Mouse (Mus musculus) CH12.LX (cell line): ENCODE data around the gene Gfod2. TPM values are rescaled to one million over a fixed set of nuclear protein-coding genes. Genes with fewer than 3 reads are reported as not detected.

ENCODE experiments used
- DNase-seq: peaks from one replicate; pipeline ENCODE4 v3.0.0-alpha.2; 2013; ENCODE audit errors: extremely low read depth
- H3K27ac ChIP-seq: 2 replicates; pipeline ENCODE4 v1.5.1; 2012; ENCODE audit warnings: low read depth, mild to moderate bottlenecking, control low read depth, moderate library complexity; ENCODE audit not compliant: insufficient read depth
- H3K27me3 ChIP-seq: replicated peaks from 2 replicates; pipeline ENCODE3; 2012; ENCODE audit warnings: inconsistent platforms
- H3K36me3 ChIP-seq, 2 experiments: replicated peaks in 1 of 2; 2 replicates each; pipeline versions ENCODE3 to v1.6.1; 2012; ENCODE audit warnings: inconsistent platforms in 1 of 2, low read length in 1 of 2, mild to moderate bottlenecking in 1 of 2, mixed read lengths in 1 of 2, moderate library complexity in 1 of 2; ENCODE audit not compliant: control insufficient read depth in 1 of 2, insufficient read depth in 1 of 2
- H3K4me1 ChIP-seq, 2 experiments: 2 replicates each; pipeline ENCODE4 v1.6.1; 2012; ENCODE audit warnings: inconsistent platforms in 1 of 2, moderate library complexity in 1 of 2; ENCODE audit not compliant: insufficient read depth in 2 of 2, control insufficient read depth in 1 of 2
- H3K4me2 ChIP-seq: 2 replicates; pipeline ENCODE4 v1.6.1; 2012; ENCODE audit warnings: low read depth, mild to moderate bottlenecking, control low read depth; ENCODE audit not compliant: poor library complexity, insufficient read depth, severe bottlenecking
- H3K4me3 ChIP-seq, 3 experiments: fragments of 150-350 bp in 1 of 3; sonication (generic) in 1 of 3; replicated peaks in 1 of 3; 2 replicates each; pipeline versions ENCODE3 to v1.5.1; 2011 to 2012; ENCODE audit warnings: low read depth in 2 of 3, low read length in 2 of 3, mild to moderate bottlenecking in 2 of 3, moderate library complexity in 2 of 3, control low read depth in 1 of 3, improper control_type of control experiment in 1 of 3, inconsistent platforms in 1 of 3, mixed read lengths in 1 of 3; ENCODE audit not compliant: poor library complexity in 1 of 3
- H3K79me2 ChIP-seq: replicated peaks from 2 replicates; pipeline ENCODE4 v1.6.1; 2012; ENCODE audit warnings: mild to moderate bottlenecking, moderate library complexity; ENCODE audit not compliant: control insufficient read depth, poor library complexity, insufficient read depth, severe bottlenecking; ENCODE audit errors: extremely low read depth
- H3K9ac ChIP-seq: 2 replicates; pipeline ENCODE4 v1.6.1; 2012; ENCODE audit warnings: low read depth, mild to moderate bottlenecking, control low read depth, moderate library complexity; ENCODE audit not compliant: insufficient read depth
- H3K9me3 ChIP-seq: replicated peaks from 2 replicates; pipeline ENCODE3; 2012; ENCODE audit warnings: low read length, inconsistent platforms, mixed read lengths
- CHD1 ChIP-seq: IDR thresholded peaks from 2 replicates; pipeline ENCODE4 v1.6.1; 2012; ENCODE audit warnings: low read depth, low read length, improper control_type of control experiment, inconsistent platforms
- CHD2 ChIP-seq: IDR thresholded peaks from 2 replicates; pipeline ENCODE4 v1.6.1; 2011; ENCODE audit warnings: low read length, improper control_type of control experiment
- E2F4 ChIP-seq: IDR thresholded peaks from 2 replicates; pipeline ENCODE4 v1.6.1; 2011; ENCODE audit warnings: low read depth, low read length, improper control_type of control experiment; ENCODE audit not compliant: insufficient replicate concordance
- IRF4 ChIP-seq: IDR thresholded peaks from 2 replicates; pipeline ENCODE4 v1.6.1; 2014; ENCODE audit warnings: low read depth, mild to moderate bottlenecking, inconsistent platforms, low read length, improper control_type of control experiment
- JUN ChIP-seq: IDR thresholded peaks from 2 replicates; pipeline ENCODE4 v1.6.1; 2011; ENCODE audit warnings: low read depth, mild to moderate bottlenecking, low read length, improper control_type of control experiment, moderate library complexity; ENCODE audit not compliant: insufficient read depth
- JUND ChIP-seq: conservative IDR thresholded peaks from 2 replicates; pipeline ENCODE4 v1.6.1; 2011; ENCODE audit warnings: low read depth, low read length, improper control_type of control experiment
- MAFK ChIP-seq: IDR thresholded peaks from 2 replicates; pipeline ENCODE4 v1.6.1; 2011; ENCODE audit warnings: low read length, improper control_type of control experiment; ENCODE audit not compliant: insufficient replicate concordance
- MAZ ChIP-seq: IDR thresholded peaks from 2 replicates; pipeline ENCODE4 v1.6.1; 2012; ENCODE audit warnings: low read depth, mild to moderate bottlenecking, inconsistent platforms, low read length, improper control_type of control experiment, moderate library complexity
- MEF2A ChIP-seq: IDR thresholded peaks from 2 replicates; pipeline ENCODE4 v1.6.1; 2014; ENCODE audit warnings: low read depth, mild to moderate bottlenecking, inconsistent platforms, low read length, improper control_type of control experiment, borderline replicate concordance
- MXI1 ChIP-seq: IDR thresholded peaks from 2 replicates; pipeline ENCODE4 v1.6.1; 2011; ENCODE audit warnings: mild to moderate bottlenecking, low read depth, low read length, improper control_type of control experiment
- NELFE ChIP-seq: IDR thresholded peaks from 2 replicates; pipeline ENCODE4 v1.6.1; 2011; ENCODE audit warnings: low read depth, low read length, improper control_type of control experiment
- NRF1 ChIP-seq: IDR thresholded peaks from 2 replicates; pipeline ENCODE4 v1.6.1; 2014; ENCODE audit warnings: low read depth, mild to moderate bottlenecking, inconsistent platforms, low read length, improper control_type of control experiment, moderate library complexity
- RAD21 ChIP-seq: IDR thresholded peaks from 2 replicates; pipeline ENCODE4 v1.6.1; 2011; ENCODE audit warnings: low read depth, mild to moderate bottlenecking, low read length, improper control_type of control experiment, moderate library complexity
- SMC3 ChIP-seq: IDR thresholded peaks from 2 replicates; pipeline ENCODE4 v1.6.1; 2011; ENCODE audit warnings: low read depth, low read length, improper control_type of control experiment
- TCF12 ChIP-seq: IDR thresholded peaks from 2 replicates; pipeline ENCODE4 v1.6.1; 2014; ENCODE audit warnings: low read depth, mild to moderate bottlenecking, inconsistent platforms, low read length, improper control_type of control experiment
- ZC3H11A ChIP-seq: IDR thresholded peaks from 2 replicates; pipeline ENCODE4 v1.6.1; 2012; ENCODE audit warnings: low read depth, mild to moderate bottlenecking, inconsistent platforms, low read length, improper control_type of control experiment
- ZMIZ1 ChIP-seq: IDR thresholded peaks from 2 replicates; pipeline ENCODE4 v1.6.1; 2012; ENCODE audit warnings: low read depth, mild to moderate bottlenecking, inconsistent platforms, low read length, improper control_type of control experiment
- dilution Hi-C: fragments of 300-500 bp; cut with MboI; formaldehyde crosslinking; loops from 2 replicates; pipeline ENCODE4 v1.14.3; 2020; ENCODE audit warnings: low sequenced_read_pairs; ENCODE audit not compliant: extremely low pct_unique_long_range_greater_than_20kb, extremely low pct_ligation_motif_present
- in situ Hi-C: fragments of 300-500 bp; cut with MboI; formaldehyde crosslinking; loops from 3 replicates; pipeline ENCODE4 v1.14.3; 2019; ENCODE audit warnings: low sequenced_read_pairs, low pct_ligation_motif_present, low pct_unique_long_range_greater_than_20kb, mixed read lengths
- polyA plus RNA-seq: library from polyadenylated mRNA; unstranded; fragments of >175 nt; gene quantifications from 2 replicates; pipeline ENCODE4 v1.2.1, GENCODE M21; 2012; ENCODE audit warnings: low read depth; ENCODE audit not compliant: insufficient read length
- total RNA-seq, 2 experiments: library from RNA; depleted of rRNA; stranded (reverse); fragments of 300-350 nt in 1 of 2; fragments of >200 nt in 1 of 2; gene quantifications; 2 replicates each; pipeline ENCODE4 v1.2.3; 2012 to 2014

The Gfod2 gene
- total and polyA plus RNA-seq, 3 experiments: 1.7 to 3.1 (median 3.1) TPM

DNA sequence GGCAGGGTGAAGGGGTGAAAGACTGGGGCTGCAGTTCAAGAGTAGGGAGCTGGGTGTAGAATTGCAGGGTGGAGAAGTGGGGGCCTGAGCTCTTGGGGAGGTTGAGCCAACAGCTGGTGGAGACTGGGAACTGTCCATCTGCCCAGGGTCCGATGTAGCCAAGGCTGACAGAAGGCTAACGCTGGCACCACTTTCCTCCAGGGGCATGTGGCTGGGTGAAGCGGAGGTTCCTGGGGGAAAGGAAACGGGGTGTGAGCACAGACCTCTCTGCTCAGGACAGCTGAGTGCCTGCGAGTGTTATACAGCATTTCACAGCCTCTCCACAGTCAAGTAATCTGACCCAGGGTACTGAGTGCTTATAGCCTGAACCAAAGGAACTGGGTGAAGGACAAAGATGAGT lies 59.7 kb downstream of the Gfod2 start:
- no peaks in the 10 kb centered on the region for H3K27me3 ChIP-seq
- no peak for DNase-seq
- dilution Hi-C loops: no loop called here

GRCm38 (mm10) chr8:105697196-105697780 lies 61.2 kb downstream of the Gfod2 start:
- peaks cover 66 to 80% of the 10 kb centered on the region in 2 experiments for H3K36me3 ChIP-seq
- H3K27ac ChIP-seq: no peak overlapping the region
- no peaks in the 10 kb centered on the region for H3K79me2 ChIP-seq
- in situ Hi-C loops: no loop called here
- H3K9ac ChIP-seq: no peak overlapping the region
- DNase-seq: no peak
- dilution Hi-C loops: no loop called here
- H3K4me2 ChIP-seq: no peak overlapping the region
- H3K27me3 ChIP-seq: no peaks in the 10 kb centered on the region
- H3K4me3 ChIP-seq: no peak overlapping the region
- TF ChIP-seq E2F4 (no peak), MEF2A (no peak), MAZ (no peak), JUND (no peak), CHD2 (no peak), TCF12 (no peak), NRF1 (no peak), SMC3 (no peak)
- TF ChIP-seq, all 38 proteins: peak for 0
- Histone ChIP-seq H3K4me1 (peaks cover 6 to 22% of the 10 kb centered on the region in 2 experiments; a peak in 3 of 4 replicates), H3K9me3 (peaks cover 8% of the 10 kb centered on the region)

More for the DNA sequence above, 59.7 kb downstream of the Gfod2 start:
- TF ChIP-seq ZMIZ1 (no peak), NELFE (no peak), MAFK (no peak), ZC3H11A (no peak), CHD1 (no peak), IRF4 (no peak), RAD21 (no peak), MEF2A (no peak), JUN (no peak), MXI1 (no peak), JUND (no peak)
- peaks cover 64 to 80% of the 10 kb centered on the region in 2 experiments for H3K36me3 ChIP-seq
- H3K4me3 ChIP-seq: no peak overlapping the region
- H3K9me3 ChIP-seq: no peaks in the 10 kb centered on the region
- no peaks in the 10 kb centered on the region for H3K79me2 ChIP-seq
- no peak overlapping the region for H3K4me2 ChIP-seq
- H3K4me1 ChIP-seq: peaks cover 6 to 23% of the 10 kb centered on the region in 2 experiments; a peak in 3 of 4 replicates
- in situ Hi-C loops: no loop called here
- no peak overlapping the region for H3K27ac ChIP-seq
- H3K9ac ChIP-seq: no peak overlapping the region
